Mouse (Mus musculus) left cerebral cortex, adult 11 months (tissue): Measurements from ENCODE around the gene Dusp27.
"Not testable (repeated sequence)": the region's sequence is repeated elsewhere in the genome, so short reads cannot be mapped to it uniquely, and the experiment has no call there.

Experiments
- DNase-seq: peaks from one replicate; pipeline ENCODE4 v3.0.0; 2022; ENCODE audit warnings: low spot score

Gene Dusp27

DNA sequence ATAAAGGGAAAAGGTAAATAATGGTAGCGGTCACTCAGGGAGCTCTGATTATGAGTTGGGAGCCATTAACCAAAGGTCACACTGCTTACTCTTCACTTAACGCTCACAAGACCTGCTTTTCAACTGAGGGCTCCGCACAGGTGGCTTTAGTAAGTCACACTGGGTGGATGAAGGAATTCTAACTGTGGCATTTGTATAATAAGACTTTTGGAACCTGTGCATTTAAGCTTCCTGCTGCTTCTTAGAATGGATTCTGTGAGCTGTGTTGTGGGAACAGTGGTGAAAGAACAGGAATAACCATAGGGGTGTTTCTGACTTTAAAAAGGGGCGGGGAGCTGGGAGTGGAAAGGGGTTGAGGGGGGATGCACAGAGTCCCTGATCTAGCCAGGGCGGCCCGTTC is 14.6 kb upstream of the Dusp27 start:
- no peak for DNase-seq

DNA sequence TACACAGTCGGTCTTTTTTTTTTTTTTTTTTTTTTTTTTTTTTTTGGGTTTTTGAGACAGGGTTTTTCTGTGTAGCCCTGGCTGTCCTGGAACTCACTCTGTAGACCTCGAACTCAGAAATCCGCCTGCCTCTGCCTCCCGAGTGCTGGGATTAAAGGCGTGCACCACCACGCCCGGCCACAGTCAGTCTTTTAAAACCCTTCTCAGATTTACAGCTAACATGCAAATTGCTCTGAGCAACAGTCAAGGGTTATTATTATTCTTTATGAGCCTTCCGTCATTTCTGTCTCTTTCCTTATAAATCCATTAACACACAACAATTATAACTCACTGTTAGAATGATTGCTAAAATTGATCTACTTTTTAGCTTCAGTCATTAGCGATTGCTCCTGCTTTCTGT is 14.1 kb upstream of the Dusp27 start:
- not testable (repeated sequence) for DNase-seq

DNA sequence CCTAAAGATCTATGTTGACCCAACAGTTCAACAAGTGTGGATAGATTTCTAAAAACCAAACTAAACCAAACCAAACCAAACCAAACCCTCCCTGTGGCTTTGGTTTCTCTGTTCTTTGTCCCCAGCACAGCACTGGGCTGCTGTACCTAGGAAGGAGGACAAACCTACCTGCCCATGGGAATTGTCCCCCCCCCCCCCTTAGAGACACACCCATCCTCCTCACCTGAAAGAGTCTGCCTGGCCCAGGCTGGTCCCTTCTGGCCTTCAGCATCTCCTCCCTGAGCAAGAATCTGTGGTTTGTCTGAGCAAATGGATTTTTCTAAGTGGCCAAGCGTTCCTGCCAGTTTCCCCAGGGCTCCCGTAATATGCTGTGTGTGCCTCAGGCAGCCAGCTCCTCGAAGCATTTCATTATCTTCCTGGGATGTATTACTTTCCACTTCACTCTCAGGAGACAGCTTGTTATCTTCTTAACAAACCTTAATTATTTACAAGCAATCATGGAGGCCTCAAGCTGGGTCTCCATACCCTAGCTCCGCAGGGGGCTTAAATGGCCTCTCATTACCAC is 12.0 kb upstream of the Dusp27 start:
- no peak for DNase-seq

DNA sequence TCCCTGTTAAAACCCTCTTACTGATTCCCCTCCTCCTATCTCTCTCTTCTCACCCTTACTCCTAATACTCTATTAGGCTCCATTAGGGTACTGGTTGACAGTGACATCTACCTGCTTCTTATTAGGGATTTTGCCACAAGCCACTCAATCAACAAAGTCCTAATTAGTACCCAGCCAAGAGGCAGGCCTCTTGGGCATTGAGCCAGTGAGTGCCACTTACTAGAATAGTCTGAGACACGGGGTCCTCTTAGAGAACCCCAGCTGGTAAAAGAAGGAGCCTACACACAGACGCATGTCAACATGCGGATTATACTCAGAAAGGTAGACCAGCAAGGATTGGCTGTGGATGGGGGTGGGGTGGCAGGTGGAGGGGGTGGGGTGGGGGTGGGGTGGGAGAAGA is 11.4 kb upstream of the Dusp27 start:
- DNase-seq, result no peak

DNA sequence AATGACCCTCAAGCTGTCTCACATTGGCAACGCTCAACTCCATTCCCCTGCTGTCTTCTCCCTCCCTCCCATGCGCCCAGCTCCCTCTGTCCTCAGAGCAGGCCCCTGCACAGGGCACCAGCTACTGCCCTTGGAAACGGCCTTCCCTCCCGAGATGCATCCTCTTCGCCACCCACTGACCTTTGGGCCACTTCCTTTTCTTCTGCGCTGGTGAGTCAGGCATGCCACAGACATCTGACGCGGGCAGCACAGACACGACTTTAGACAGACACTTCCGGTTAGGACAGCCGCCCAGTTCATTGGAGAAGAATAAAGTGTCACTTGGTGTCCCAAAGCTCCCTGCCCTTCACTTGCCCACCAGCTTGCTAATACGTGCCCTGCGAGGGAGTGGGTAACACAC is 10.4 kb upstream of the Dusp27 start:
- no peak for DNase-seq

DNA sequence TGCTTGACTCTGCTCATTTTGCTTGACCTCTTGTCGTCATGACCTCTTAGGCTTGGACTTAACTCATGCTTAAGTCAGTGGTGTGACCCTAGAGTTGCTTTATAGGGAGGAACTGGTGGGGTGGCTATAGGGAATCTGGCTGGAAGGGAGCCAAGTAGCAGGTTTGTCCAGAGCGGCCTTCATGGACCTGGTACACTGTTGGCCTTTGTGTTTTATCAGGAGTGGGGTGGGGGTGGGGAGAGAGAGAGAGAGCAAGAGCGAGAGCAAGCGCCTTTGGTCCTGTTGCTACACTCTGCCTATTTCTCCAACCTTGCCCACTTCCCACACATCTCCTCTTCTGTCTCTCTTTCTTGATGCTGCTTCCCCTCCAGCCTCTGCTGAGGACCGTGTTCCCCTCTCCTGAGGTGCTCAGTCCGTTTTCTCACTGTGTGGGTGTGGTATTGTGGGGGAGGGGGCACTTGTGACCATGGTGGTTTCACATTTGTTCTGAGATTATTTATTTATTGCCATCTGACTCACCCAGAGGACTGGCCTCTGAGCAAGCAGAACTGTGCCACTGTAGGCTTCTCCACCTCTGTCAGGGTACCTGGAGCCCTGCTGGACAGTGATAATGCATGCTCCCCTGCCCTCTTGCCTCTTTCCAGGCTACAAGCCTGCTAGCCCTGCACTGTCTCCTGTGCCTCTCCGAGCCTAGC is 9.7 kb upstream of the Dusp27 start:
- DNase-seq, result no peak

DNA sequence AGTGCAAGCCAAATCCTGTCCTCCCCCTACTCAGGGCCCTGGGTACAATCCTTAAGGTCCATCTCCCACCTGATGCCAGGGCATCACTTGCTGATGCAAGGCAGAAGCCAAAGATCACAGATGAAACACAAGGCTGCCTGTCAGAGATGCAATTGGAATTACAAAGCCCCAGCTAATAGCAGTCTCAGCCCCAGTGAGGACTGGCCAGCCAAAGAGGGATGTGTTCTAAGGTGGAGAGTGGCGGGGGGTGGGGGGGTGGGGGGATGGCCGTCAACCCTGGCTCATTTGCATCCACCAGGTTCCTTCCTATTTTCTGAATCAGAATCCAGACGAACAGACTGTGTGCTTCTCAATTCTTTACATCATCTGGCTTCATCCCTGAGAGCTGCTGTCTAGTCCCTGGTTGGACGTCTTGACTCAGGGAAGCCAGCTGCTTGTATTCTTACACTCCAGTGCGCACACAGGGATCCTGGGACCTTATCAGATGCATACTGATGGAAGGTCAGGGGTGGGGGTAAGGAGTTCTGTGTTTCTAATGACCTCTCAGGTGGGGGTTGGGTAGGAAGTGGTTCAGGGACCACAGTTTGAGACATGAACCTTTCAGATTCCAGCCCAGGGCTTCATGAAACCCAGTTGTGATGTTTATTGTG is 7.5 kb upstream of the Dusp27 start:
- no peak for DNase-seq

DNA sequence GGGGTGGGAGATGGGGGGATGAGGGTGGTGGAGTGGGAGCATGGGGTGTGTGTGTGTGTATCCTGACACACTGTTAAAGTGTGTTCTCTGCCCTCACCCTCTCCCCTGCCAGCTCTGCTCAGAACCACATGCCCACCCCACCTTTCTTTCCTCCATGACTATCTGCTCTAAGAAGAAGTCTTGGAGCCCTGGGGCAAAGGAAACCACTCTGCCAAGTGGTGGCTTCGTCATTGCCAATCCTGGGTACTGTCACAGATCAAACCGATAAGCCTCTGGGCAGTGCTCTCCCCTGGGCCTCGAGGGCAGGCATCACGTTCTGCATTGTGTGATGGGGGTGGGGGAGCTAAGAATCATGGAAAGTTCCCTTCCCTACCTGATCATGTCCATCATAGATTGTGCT is 4.6 kb upstream of the Dusp27 start:
- DNase-seq, result no peak

DNA sequence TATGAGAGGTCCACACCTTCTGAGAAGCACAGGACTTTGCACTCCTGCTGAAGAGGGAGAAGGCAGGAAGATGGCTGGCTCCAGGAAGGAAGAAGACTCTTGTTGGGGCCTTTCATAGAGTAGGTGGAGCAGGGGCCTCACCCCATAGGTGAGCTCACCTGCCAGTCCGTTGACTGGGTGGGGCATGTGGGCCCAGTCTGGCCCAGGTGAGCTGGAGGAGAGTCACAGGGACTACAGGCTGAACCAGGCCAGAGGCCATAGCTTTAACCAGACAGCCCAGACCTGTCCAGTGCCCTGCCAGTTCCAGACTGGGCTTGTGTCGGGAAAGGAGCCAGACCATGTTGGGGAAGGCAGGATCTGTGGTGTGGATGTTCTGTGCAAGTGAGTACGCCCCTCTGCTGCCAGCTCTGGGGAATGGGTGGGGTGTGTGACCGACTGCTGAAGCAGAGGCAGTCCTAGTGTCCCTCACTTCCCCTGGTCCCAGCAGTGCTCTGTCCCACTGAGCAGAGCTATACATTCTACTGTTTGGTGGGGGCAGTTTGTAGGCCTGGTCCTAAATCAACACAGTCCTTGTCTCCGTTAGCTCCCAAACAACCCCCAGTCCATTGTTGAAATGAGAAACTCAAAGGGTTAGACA is 2.6 kb upstream of the Dusp27 start, which contains the start of gene Gpa33:
TSS of gene Gpa33 (plus strand) at position 15 of the 637 bp plus-strand sequence.
- DNase-seq, result no peak

DNA sequence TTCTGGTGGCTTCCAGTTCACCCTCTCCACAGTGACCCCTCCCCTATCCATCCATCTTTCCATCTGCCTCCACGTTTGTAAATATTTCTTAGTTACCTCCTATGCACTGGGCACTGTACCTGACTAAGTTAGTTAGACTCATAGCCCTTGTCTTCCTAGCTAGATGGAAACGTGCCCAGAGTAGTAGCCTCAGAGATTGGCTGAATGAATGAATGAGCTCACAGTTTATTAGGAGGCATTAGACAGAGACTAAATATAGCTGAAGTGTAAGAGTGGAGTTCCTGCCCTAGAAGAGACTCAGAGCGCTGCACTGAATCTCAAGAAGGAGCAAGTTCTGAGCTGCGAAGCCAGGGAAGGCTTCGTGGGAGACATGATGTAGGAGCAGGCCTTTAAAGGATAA is 829 bp upstream of the Dusp27 start:
- DNase-seq, result no peak

DNA sequence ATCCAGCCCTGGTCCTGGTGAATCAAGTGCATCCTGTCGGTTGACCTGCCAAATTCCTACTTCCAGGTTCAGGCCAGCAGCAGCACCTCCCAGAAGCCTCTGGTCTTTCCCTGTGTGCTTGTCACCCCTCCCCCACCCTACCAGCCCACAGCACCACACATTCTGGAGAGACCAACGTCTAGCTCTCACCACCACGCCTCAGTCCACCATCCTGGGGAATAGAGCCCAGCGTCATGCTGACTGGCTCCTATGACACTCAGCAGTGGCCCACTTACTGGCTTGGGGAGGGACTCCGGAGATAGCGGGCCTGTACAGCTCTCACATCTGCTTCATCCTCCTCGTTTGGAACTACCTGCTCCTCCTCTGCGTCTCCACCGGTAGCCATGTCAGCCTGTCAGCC is 927 bp downstream of the Dusp27 start:
- DNase-seq, result no peak

DNA sequence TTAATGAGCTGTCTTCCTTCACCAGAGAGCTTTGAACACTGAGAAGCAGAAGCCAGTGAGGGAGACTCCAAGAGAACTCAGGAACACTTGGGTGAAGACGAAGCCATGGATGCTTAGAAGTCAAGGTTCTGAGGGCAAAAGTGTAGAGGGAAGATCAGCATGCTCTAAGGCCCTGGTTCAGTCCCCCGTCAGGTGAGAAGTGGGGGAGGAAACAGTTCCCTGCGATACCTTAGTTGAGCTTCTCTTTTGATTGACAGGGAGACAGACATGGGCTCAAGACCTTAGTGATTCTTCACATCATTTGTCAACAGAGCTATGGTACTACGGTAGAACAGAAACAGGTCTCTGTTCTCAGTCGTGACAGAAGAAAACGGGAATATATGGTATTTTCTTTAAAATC is 1.4 kb downstream of the Dusp27 start:
- no peak for DNase-seq

DNA sequence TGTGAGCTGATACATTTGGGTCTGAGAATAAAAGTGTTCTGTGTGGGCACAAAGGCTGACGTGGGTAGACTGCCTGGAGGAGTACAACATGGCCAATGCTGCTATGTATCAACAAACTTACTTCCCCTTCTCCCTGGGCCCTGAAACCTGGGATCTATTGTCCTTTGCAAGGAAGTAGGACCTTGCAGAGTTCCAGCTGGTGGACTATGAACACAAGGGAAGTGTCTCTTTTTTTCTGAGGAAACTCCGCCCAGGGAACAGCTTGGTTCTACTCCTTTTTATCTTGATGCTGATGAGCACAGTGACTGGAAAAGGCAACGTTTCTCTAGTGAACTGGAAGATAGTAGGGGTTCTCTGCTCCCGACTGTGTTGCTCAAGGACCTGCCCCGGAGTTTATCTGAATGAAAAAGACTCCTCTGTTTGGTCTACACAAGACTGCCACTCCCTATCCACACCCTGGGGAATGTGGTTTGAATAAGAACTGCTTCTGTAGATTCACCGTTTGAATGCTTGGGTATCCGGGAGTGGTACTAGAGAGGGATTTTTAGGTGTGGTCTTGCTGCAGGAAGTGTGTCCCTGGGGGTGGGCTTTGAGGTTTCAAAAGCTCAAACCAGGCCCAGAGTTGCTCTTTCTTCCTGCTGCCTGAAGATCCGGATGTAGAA is 2.7 kb downstream of the Dusp27 start:
- no peak for DNase-seq

DNA sequence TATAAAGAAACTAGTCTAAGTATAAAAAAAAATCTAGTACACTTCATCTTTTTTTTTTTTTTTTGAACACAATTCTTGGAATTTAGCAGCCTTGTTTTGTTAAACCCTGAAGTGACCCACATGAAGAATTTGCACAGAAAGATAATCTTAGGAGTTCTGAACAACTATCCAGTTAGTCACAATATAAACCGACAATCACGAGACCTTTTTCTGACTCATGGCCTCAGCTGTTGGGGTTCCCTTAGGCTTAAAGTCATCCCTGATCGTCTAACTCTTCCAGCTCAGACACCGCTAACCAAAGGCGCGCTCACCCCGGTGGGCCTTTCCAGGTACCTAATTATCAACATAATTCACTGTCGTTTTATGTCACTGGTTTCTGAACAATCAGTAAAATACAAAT is 4.0 kb downstream of the Dusp27 start:
- DNase-seq, result no peak

DNA sequence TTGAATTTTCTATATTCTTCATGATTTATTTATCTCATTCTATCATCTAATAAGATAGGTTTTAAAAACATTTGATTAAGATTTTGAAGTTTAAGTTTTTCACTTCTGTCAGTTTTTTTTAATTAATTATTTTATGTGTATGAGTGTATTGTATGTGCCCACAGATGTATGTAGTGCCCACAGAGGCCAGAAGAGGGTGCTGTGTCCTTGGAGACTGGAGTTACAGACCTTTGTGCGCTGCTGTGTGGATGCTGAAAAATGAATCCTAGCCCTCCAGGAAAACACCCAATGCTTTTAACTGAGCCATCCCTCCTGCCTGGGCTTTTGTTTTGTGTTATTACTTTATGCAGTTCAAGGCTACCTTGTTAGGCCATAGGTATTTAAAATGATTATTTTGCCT is 4.7 kb downstream of the Dusp27 start:
- DNase-seq, result no peak

DNA sequence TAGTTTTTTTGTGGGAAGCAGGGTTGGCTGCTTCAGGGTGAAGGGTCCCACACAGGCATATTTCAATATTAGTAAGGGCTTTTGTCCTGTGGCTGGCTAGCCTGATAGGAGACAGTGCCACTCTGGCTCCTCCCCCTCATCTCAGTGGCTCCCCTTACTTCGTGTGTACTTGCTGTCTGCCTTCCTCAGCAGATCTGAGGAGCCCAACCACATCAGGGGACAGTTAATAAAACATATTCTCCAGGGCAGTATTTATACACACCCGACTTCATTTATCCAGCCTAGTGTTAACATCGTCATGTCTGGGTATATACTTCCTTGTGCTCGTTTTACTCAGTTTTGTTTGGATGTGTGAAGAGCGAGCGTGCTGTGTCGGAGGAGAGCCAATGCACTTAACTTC is 5.6 kb downstream of the Dusp27 start:
- no peak for DNase-seq

DNA sequence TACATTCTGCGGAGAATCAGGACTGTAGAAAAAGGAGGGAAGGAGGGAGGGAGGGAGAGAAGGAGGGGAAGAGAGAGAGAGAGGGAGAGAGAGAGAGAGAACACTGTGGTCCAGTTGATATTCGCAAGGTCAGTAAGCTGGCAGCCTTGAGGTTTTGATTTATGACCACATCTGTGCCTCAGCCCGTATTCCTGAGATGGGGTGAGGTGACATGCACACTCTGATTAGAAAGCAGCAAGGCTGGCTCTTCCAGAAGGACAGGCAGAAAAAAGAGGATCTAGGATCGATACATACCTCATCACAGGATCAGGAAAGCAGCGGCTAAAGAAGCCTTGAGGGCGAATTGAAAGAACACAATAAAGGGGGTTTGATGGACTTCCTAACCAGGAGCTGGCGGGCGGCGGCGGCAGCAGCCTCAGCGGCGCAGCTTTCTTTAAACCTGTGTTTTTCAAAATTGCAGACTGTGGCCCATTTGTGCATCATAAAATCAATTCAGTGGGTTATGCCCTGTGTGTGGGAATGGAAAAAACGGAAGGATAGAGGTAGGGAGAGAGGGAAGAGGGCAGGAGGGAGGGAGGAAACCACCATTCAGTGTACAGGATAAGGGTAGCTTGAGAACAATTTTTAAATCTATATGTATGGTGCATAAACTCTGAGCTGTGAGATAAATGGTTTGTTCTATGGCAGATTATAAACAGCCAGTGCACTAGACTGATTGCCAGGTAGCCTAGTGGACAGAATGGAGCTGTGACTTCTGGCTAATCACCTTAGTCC is 9.7 kb downstream of the Dusp27 start:
- DNase-seq, result no peak

DNA sequence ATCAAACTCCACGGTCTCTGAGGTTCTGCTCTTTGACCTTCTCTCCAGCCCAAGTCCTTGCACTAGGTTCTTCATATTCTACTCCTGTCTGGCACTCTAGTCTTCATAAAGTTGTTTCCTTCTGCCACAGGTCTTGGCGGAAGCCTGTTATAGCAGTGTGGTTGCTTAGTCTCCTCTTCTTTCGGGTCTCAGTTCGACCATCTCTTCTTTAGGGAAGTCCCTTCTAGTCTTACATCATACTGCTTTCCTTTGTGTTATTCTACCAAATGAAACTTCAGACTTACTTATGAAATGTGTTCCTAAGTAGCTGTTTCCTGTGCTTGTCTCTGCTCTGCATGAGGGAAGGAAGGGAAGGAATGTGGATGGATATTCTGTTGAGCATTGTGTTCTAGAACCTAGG is 12.0 kb downstream of the Dusp27 start:
- no peak for DNase-seq

DNA sequence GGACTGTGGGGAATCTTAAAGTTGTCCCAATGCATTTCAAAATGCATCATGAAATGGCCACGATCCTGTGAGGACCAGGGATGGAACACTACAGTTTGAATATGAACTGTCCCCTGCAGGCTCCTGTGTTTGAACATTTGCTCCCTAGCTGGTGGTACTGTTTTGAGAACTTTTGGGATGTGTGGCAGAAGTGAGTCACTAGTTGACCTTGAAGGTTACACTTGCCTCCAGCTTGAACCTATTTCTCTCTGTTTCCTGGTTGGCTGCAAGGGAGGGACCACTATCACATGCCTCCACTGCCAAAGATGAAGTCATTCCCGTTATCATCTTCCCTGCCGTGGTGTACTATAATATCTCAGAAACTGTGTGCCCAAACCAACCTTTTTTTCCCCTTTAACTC is 12.7 kb downstream of the Dusp27 start:
- DNase-seq, result no peak

DNA sequence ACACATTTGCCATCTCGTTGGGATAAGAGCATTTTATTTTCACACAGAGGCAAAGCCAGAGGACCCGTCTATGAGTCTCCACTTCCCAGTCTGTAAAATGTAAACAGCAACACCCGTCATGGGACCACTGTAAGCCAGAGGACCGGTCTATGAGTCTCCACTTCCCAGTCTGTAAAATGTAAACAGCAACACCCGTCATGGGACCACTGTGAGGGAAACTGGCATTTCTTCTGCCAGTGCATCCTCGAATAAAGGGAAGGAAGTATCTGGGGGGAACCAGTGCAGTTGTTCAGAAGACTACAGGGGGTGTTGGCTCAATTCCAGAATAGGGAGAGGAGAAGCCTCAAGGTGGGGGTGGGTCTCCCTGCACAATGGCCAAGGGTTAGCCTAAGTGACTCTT is 22.3 kb downstream of the Dusp27 start:
- no peak for DNase-seq

DNA sequence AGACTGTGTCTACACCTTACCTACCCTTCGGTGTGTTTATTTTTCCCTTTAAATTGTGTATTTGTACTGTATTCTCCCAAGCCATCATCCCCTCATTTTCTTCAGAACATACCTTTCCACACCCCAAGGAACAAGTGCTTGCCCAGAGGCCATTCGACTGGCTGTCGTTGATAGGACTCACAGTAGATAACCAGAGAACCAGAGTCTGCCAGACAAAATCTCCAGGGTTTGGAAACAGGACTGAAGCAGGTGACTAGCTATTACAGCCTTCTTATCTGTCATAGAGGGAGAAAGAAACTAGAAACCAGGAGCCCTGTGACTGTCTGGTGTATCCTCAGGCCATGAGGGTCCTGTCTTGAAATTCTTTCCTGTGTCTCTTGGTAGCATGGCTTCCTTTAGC is 22.9 kb downstream of the Dusp27 start:
- DNase-seq, result no peak
